Mouse (Mus musculus): ENCODE data around the gene Tmem265. TPM values are rescaled to one million over a fixed set of nuclear protein-coding genes. Genes with fewer than 3 reads are reported as not detected.

Tmem265 gene
- polyA plus RNA-seq, 2 experiments: 2.4 to 7.1 TPM

GRCm38 (mm10) chr7:127551558-127551957 is 9.6 kb upstream of the Tmem265 start:
- H3K4me1 ChIP-seq (ENCODE audit: control insufficient read depth, insufficient read depth, low read length): no peaks in the 10 kb centered on the region
- no peak for DNase-seq (ENCODE audit: low spot score)
- 95% methylated on average over 8 of the region's 8 CpGs for WGBS
- peaks cover 91% of the 10 kb centered on the region for H3K36me3 ChIP-seq (ENCODE audit: control insufficient read depth, insufficient read depth, low read length)
- no peak for ATAC-seq (ENCODE audit: low FRiP score, low read depth)
- no peak overlapping the region for H3K4me3 ChIP-seq (replicated peaks; ENCODE audit: low read length)
- no peaks in the 10 kb centered on the region for H3K9me3 ChIP-seq (ENCODE audit: control insufficient read depth, low read length)
- no peak overlapping the region for H3K27ac ChIP-seq (replicated peaks; ENCODE audit: low read depth, low read length)
- no peak for TF ChIP-seq POLR2A (IDR thresholded peaks at IDR 0.05; ENCODE audit: borderline replicate concordance, extremely low read depth, insufficient read depth, insufficient read length)
- H3K9ac ChIP-seq (ENCODE audit: low read depth, low read length, severe bottlenecking): no peak overlapping the region
- H3K27me3 ChIP-seq (ENCODE audit: control insufficient read depth, insufficient read depth, low read length): no peaks in the 10 kb centered on the region
- no peak overlapping the region for H3K4me2 ChIP-seq (replicated peaks; ENCODE audit: low read depth, low read length, severe bottlenecking)

DNA sequence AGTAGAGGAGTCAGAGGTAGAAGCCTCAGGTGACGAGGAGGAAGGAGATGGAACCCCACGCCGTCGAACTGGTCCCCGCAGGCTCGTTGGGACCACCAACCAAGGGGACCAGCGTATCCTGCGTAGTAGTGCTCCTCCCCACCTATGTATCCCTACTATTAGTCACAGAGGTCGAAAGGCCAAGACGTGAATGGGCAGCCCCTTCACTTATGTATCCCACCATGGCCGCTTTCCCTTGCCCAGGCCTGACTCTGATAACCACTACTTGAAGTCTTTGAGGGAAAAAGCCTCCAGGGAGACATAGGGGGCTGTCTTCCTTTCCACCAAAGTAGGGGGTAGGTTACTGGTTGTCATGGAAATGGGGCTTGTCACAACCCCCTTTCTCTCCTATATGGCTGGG is 610 bp upstream of the Tmem265 start:
- 95% methylated on average over 11 of the region's 11 CpGs for WGBS
- H3K4me1 ChIP-seq (ENCODE audit: control insufficient read depth, insufficient read depth, low read length): no peaks in the 10 kb centered on the region
- TF ChIP-seq POLR2A (IDR thresholded peaks at IDR 0.05; ENCODE audit: borderline replicate concordance, extremely low read depth, insufficient read depth, insufficient read length): no peak
- H3K36me3 ChIP-seq (ENCODE audit: control insufficient read depth, insufficient read depth, low read length): peaks cover 76% of the 10 kb centered on the region
- H3K9me3 ChIP-seq (ENCODE audit: control insufficient read depth, low read length): no peaks in the 10 kb centered on the region
- no peak overlapping the region for H3K4me2 ChIP-seq (replicated peaks; ENCODE audit: low read depth, low read length, severe bottlenecking)
- no peak overlapping the region for H3K9ac ChIP-seq (ENCODE audit: low read depth, low read length, severe bottlenecking)
- DNase-seq (ENCODE audit: low spot score) (no peak), ATAC-seq (ENCODE audit: low FRiP score, low read depth) (no peak)
- H3K27me3 ChIP-seq (ENCODE audit: control insufficient read depth, insufficient read depth, low read length): no peaks in the 10 kb centered on the region
- no peak overlapping the region for H3K27ac ChIP-seq (replicated peaks; ENCODE audit: low read depth, low read length)
- no peak overlapping the region for H3K4me3 ChIP-seq (replicated peaks; ENCODE audit: low read length)

- DNase-seq (ENCODE audit: low spot score) (peak; percentile 17), ATAC-seq (ENCODE audit: low FRiP score, low read depth) (no peak)
- H3K4me3 ChIP-seq (replicated peaks; ENCODE audit: low read length): no peak overlapping the region
- no peaks in the 10 kb centered on the region for H3K4me1 ChIP-seq (ENCODE audit: control insufficient read depth, insufficient read depth, low read length)
- H3K4me2 ChIP-seq (replicated peaks; ENCODE audit: low read depth, low read length, severe bottlenecking): no peak overlapping the region
- peaks cover 65% of the 10 kb centered on the region for H3K36me3 ChIP-seq (ENCODE audit: control insufficient read depth, insufficient read depth, low read length)
- no peaks in the 10 kb centered on the region for H3K9me3 ChIP-seq (ENCODE audit: control insufficient read depth, low read length)
- WGBS: 74% methylated on average over 6 of the region's 6 CpGs
- no peaks in the 10 kb centered on the region for H3K27me3 ChIP-seq (ENCODE audit: control insufficient read depth, insufficient read depth, low read length)
- TF ChIP-seq POLR2A (IDR thresholded peaks at IDR 0.05; ENCODE audit: borderline replicate concordance, extremely low read depth, insufficient read depth, insufficient read length): no peak
- no peak overlapping the region for H3K27ac ChIP-seq (replicated peaks; ENCODE audit: low read depth, low read length)
- H3K9ac ChIP-seq (ENCODE audit: low read depth, low read length, severe bottlenecking): no peak overlapping the region
These were observed 3.4 kb downstream of the Tmem265 start for GRCm38 (mm10) chr7:127564381-127565150.

GRCm38 (mm10) chr7:127572895-127573471 is 11.8 kb downstream of the Tmem265 start, which contains the start of gene Phkg2:
Gene Phkg2, plus strand, starts transcription at chr7:127573340.
- Histone ChIP-seq H3K4me2 (replicated peaks; ENCODE audit: low read depth, low read length, severe bottlenecking) (peak within 1 kb of the TSS; percentile 89), H3K4me3 (replicated peaks; ENCODE audit: low read length) (peak within 1 kb of the TSS; percentile 72), H3K27ac (replicated peaks; ENCODE audit: low read depth, low read length) (peak within 1 kb of the TSS; percentile 79), H3K27me3 (ENCODE audit: control insufficient read depth, insufficient read depth, low read length) (no peaks in the 10 kb centered on the region), H3K4me1 (ENCODE audit: control insufficient read depth, insufficient read depth, low read length) (peaks cover 18% of the 10 kb centered on the region), H3K36me3 (ENCODE audit: control insufficient read depth, insufficient read depth, low read length) (peaks cover 26% of the 10 kb centered on the region), H3K9me3 (ENCODE audit: control insufficient read depth, low read length) (no peaks in the 10 kb centered on the region), H3K9ac (ENCODE audit: low read depth, low read length, severe bottlenecking) (peak within 1 kb of the TSS; percentile 78)
- no peak for TF ChIP-seq POLR2A (IDR thresholded peaks at IDR 0.05; ENCODE audit: borderline replicate concordance, extremely low read depth, insufficient read depth, insufficient read length)
- peak; percentile 98 for ATAC-seq (ENCODE audit: low FRiP score, low read depth)
- DNase-seq (ENCODE audit: low spot score): peak; percentile 99
- WGBS: under 1% methylated on average over 17 of the region's 17 CpGs

DNA sequence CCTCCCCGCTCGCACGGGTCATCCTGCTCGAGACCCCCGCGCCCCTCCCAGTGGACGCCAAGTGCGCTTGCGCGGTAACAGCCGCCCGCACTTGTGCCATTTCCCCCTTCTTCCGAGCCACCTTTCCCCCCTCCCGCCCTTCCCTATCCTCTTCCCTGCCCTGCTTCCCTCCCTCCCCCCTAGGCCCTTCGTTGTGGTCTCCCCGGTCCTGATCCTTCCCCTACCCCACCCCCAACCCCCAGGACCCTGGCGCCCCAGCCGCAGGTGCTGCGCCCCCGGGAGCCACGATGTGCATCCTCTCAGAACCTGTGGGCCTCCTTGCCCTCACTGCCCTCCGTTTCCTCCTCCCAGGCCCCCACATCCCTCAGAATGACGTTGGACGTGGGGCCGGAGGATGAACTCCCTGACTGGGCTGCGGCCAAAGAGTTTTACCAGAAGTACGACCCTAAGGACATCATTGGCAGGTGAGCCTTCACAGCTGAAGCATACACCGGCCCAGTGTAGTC is 12.4 kb downstream of the Tmem265 start:
- no peaks in the 10 kb centered on the region for H3K9me3 ChIP-seq (ENCODE audit: control insufficient read depth, low read length)
- no peak for DNase-seq (ENCODE audit: low spot score)
- H3K27me3 ChIP-seq (ENCODE audit: control insufficient read depth, insufficient read depth, low read length): no peaks in the 10 kb centered on the region
- H3K9ac ChIP-seq (ENCODE audit: low read depth, low read length, severe bottlenecking): peak overlapping the region; percentile 78
- peak overlapping the region; percentile 89 for H3K4me2 ChIP-seq (replicated peaks; ENCODE audit: low read depth, low read length, severe bottlenecking)
- H3K27ac ChIP-seq (replicated peaks; ENCODE audit: low read depth, low read length): peak overlapping the region; percentile 55
- TF ChIP-seq POLR2A (IDR thresholded peaks at IDR 0.05; ENCODE audit: borderline replicate concordance, extremely low read depth, insufficient read depth, insufficient read length): no peak
- ATAC-seq (ENCODE audit: low FRiP score, low read depth): peak; percentile 63
- H3K4me1 ChIP-seq (ENCODE audit: control insufficient read depth, insufficient read depth, low read length): peaks cover 18% of the 10 kb centered on the region
- WGBS: 2% methylated on average over 26 of the region's 28 CpGs
- H3K4me3 ChIP-seq (replicated peaks; ENCODE audit: low read length): peak overlapping the region; percentile 72
- H3K36me3 ChIP-seq (ENCODE audit: control insufficient read depth, insufficient read depth, low read length): peaks cover 28% of the 10 kb centered on the region

All from limb, embryonic 14.5 days (tissue).